Mouse (Mus musculus) lung, adult 2 months (tissue): Measurements from ENCODE around the gene Mc3r. TPM values are rescaled to one million over a fixed set of nuclear protein-coding genes. Genes with fewer than 3 reads are reported as not detected.

Experiments used
- DNase-seq: peaks from one replicate; pipeline ENCODE4 v3.0.0; 2022
- H3K4me1 ChIP-seq: fragments of 200-500 bp; 2 replicates; pipeline ENCODE4 v1.6.1; 2011; ENCODE audit warnings: low read length; ENCODE audit not compliant: control insufficient read depth, insufficient read depth
- H3K4me3 ChIP-seq: fragments of 200-500 bp; replicated peaks from 2 replicates; pipeline ENCODE3; 2011; ENCODE audit warnings: low read depth, mild to moderate bottlenecking, control low read depth, low read length; ENCODE audit errors: extremely low read depth
- CTCF ChIP-seq: fragments of 200-500 bp; IDR thresholded peaks from 2 replicates; pipeline ENCODE4 v1.5.1; 2011; ENCODE audit warnings: mild to moderate bottlenecking, low read length, control low read depth; ENCODE audit not compliant: insufficient read depth
- POLR2A ChIP-seq: fragments of 200-500 bp; IDR thresholded peaks from 2 replicates; pipeline ENCODE4 v1.6.1; 2011; ENCODE audit warnings: low read depth, mild to moderate bottlenecking, control low read depth, low read length, borderline replicate concordance; ENCODE audit errors: extremely low read depth
- WGBS: fragments of 180-500 bp; shearing (Covaris S2); methylation state at CpG from one replicate; pipeline ENCODE4 v1.1.7; 2018; 5-methylcytosine and 5-hydroxymethylcytosine counted together
- polyA plus RNA-seq: library from polyadenylated mRNA; depleted of rRNA; stranded (reverse); fragments of >200 nt; gene quantifications from 2 replicates; pipeline ENCODE4 v1.2.3, GENCODE M21; 2012

The Mc3r gene
- polyA plus RNA-seq, 1 experiment = not detected

- no peak overlapping the region for H3K4me3 ChIP-seq
- 42% methylated on average over 8 of the region's 8 CpGs for WGBS
- no peak for TF ChIP-seq POLR2A
- no peak for TF ChIP-seq CTCF
- H3K4me1 ChIP-seq = no peaks in the 10 kb centered on the region
- DNase-seq = no peak
Observed at GRCm38 (mm10) chr2:172274662-172275061, 26.4 kb downstream of the Mc3r start.

- Histone ChIP-seq H3K4me3 (no peak overlapping the region), H3K4me1 (no peaks in the 10 kb centered on the region)
- DNase-seq = no peak
- TF ChIP-seq POLR2A = no peak
- no peak for TF ChIP-seq CTCF
- WGBS = 24% methylated on average over 5 of the region's 5 CpGs
Observed at GRCm38 (mm10) chr2:172276155-172276554, 27.9 kb downstream of the Mc3r start.

- H3K4me3 ChIP-seq = no peak overlapping the region
- no peak for DNase-seq
- WGBS = 67% methylated on average over 3 of the region's 3 CpGs
- H3K4me1 ChIP-seq = no peaks in the 10 kb centered on the region
- no peak for TF ChIP-seq CTCF
- TF ChIP-seq POLR2A = no peak
Observed at GRCm38 (mm10) chr2:172278979-172279378, 30.7 kb downstream of the Mc3r start.

GRCm38 (mm10) chr2:172282071-172282710, 33.9 kb downstream of the Mc3r start:
- no peak for TF ChIP-seq POLR2A
- no peak for TF ChIP-seq CTCF
- no peak for DNase-seq
- no peaks in the 10 kb centered on the region for H3K4me1 ChIP-seq
- 78% methylated on average over 19 of the region's 19 CpGs for WGBS
- no peak overlapping the region for H3K4me3 ChIP-seq

GRCm38 (mm10) chr2:172287715-172288114, 39.4 kb downstream of the Mc3r start:
- WGBS = 79% methylated on average over 1 of the region's 1 CpGs
- H3K4me3 ChIP-seq = no peak overlapping the region
- no peak for TF ChIP-seq POLR2A
- TF ChIP-seq CTCF = no peak
- no peak for DNase-seq
- H3K4me1 ChIP-seq = no peaks in the 10 kb centered on the region

- Histone ChIP-seq H3K4me3 (no peak overlapping the region), H3K4me1 (no peaks in the 10 kb centered on the region)
- TF ChIP-seq CTCF (no peak), POLR2A (no peak)
- 22% methylated on average over 10 of the region's 11 CpGs for WGBS
- DNase-seq = no peak
Observed at GRCm38 (mm10) chr2:172288965-172289364, 40.7 kb downstream of the Mc3r start.

- TF ChIP-seq CTCF (no peak), POLR2A (no peak)
- WGBS = 8% methylated on average over 1 of the region's 1 CpGs
- DNase-seq = no peak
- Histone ChIP-seq H3K4me1 (no peaks in the 10 kb centered on the region), H3K4me3 (no peak overlapping the region)
Observed at GRCm38 (mm10) chr2:172289632-172290031, 41.3 kb downstream of the Mc3r start.

GRCm38 (mm10) chr2:172290474-172290873, 42.2 kb downstream of the Mc3r start:
- TF ChIP-seq POLR2A (no peak), CTCF (no peak)
- WGBS = 73% methylated on average over 11 of the region's 11 CpGs
- DNase-seq = no peak

GRCm38 (mm10) chr2:172291025-172291424, 42.7 kb downstream of the Mc3r start:
- no peak for DNase-seq
- H3K4me3 ChIP-seq = no peak overlapping the region
- TF ChIP-seq POLR2A (no peak), CTCF (no peak)
- no peaks in the 10 kb centered on the region for H3K4me1 ChIP-seq
- 77% methylated on average over 7 of the region's 7 CpGs for WGBS

More at GRCm38 (mm10) chr2:172290474-172290873, 42.2 kb downstream of the Mc3r start:
- Histone ChIP-seq H3K4me3 (no peak overlapping the region), H3K4me1 (no peaks in the 10 kb centered on the region)

GRCm38 (mm10) chr2:172291755-172292524, 43.6 kb downstream of the Mc3r start:
- 80% methylated on average over 14 of the region's 14 CpGs for WGBS
- H3K4me3 ChIP-seq = no peak overlapping the region
- DNase-seq = no peak
- TF ChIP-seq POLR2A (no peak), CTCF (no peak)
- no peaks in the 10 kb centered on the region for H3K4me1 ChIP-seq
